Mouse (Mus musculus) liver, adult 2 months (tissue): ENCODE results near the gene Myh9.

Experiments used
- CTCF ChIP-seq: fragments of 200-500 bp; IDR thresholded peaks from 2 replicates; pipeline ENCODE4 v1.5.1; 2011; ENCODE audit warnings: low read depth, low read length, control low read depth
- POLR2A ChIP-seq: fragments of 200-500 bp; IDR thresholded peaks from 2 replicates; pipeline ENCODE4 v1.6.1; 2011; ENCODE audit warnings: low read length, control low read depth; ENCODE audit not compliant: insufficient read depth; ENCODE audit errors: extremely low read depth

DNA sequence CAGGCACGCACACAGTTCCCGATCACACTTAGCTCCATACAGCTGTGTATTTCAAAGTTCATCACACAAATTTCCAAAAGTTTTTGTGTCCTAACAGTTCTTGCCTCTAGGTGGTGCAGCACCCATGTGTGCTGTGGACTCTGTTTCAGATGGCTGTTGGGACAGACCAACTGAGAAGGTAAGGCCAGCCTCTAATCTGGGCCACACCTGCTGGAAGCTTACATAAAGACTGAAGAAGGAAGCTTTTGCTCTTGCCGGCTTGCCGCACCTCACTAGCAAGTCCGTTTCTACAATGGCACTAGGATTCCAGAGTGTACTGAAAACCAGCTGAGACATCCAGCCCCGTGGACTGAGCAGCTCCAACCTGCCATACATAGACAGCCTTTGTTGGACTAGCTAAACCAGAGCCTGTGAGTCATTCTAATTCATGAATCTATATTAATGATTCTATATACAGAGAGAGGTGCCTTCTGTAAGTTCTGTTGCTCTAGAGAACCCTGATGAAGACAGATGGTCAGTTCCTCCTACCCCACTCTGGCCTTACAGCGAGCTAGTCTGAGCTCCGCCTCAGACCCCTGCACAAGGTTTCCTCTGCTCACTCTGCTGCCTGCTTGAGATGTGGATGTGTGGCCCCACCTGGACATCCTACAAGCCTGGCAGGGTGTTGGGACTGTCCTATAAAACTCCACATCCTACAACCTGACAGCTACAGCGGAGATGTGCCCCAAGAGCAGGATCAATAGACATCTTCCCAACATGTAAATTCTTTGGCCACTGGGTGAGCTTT is 101.3 kb downstream of the Myh9 start:
- TF ChIP-seq CTCF (peak; percentile 56), POLR2A (no peak)
